Mouse (Mus musculus): Measurements from ENCODE around the gene Cacna1a. TPM values are rescaled to one million over a fixed set of nuclear protein-coding genes. Genes with fewer than 3 reads are reported as not detected.
"Not testable (repeated sequence)": the region's sequence is repeated elsewhere in the genome, so short reads cannot be mapped to it uniquely, and the experiment has no call there.

Gene Cacna1a
- total RNA-seq, 2 experiments from 2014 or later = 3.2 to 3.3 TPM

GRCm38 (mm10) chr8:84471271-84471995, 83.2 kb downstream of the Cacna1a start:
- DNase-seq (ENCODE audit: low spot score) = peak; percentile 11

GRCm38 (mm10) chr8:84474456-84474855, 86.2 kb downstream of the Cacna1a start:
- DNase-seq (ENCODE audit: low spot score) = no peak

GRCm38 (mm10) chr8:84477341-84477740, 89.1 kb downstream of the Cacna1a start:
- no peak for DNase-seq (ENCODE audit: low spot score)

GRCm38 (mm10) chr8:84483004-84483403, 94.8 kb downstream of the Cacna1a start:
- DNase-seq (ENCODE audit: low spot score) = no peak

- DNase-seq (ENCODE audit: low spot score) = no peak
Measured at GRCm38 (mm10) chr8:84485366-84485765, 97.1 kb downstream of the Cacna1a start.

GRCm38 (mm10) chr8:84485864-84486263, 97.6 kb downstream of the Cacna1a start:
- DNase-seq (ENCODE audit: low spot score) = peak; percentile 18

GRCm38 (mm10) chr8:84489223-84489622, 101.0 kb downstream of the Cacna1a start:
- DNase-seq (ENCODE audit: low spot score) = no peak

- no peak for DNase-seq (ENCODE audit: low spot score)
Measured at GRCm38 (mm10) chr8:84494541-84495084, 106.4 kb downstream of the Cacna1a start.

GRCm38 (mm10) chr8:84501181-84501580, 112.9 kb downstream of the Cacna1a start:
- no peak for DNase-seq (ENCODE audit: low spot score)

- DNase-seq (ENCODE audit: low spot score) = peak; percentile 83
Measured at GRCm38 (mm10) chr8:84501671-84502308, 113.5 kb downstream of the Cacna1a start.

GRCm38 (mm10) chr8:84502638-84503037, 114.4 kb downstream of the Cacna1a start:
- no peak for DNase-seq (ENCODE audit: low spot score)

GRCm38 (mm10) chr8:84507220-84507619, 119.0 kb downstream of the Cacna1a start:
- DNase-seq (ENCODE audit: low spot score) = no peak

GRCm38 (mm10) chr8:84509764-84510163, 121.5 kb downstream of the Cacna1a start:
- not testable (repeated sequence) for DNase-seq (ENCODE audit: low spot score)

- DNase-seq (ENCODE audit: low spot score) = no peak
Measured at GRCm38 (mm10) chr8:84511621-84512020, 123.4 kb downstream of the Cacna1a start.

- DNase-seq (ENCODE audit: low spot score) = no peak
Measured at GRCm38 (mm10) chr8:84513765-84514164, 125.5 kb downstream of the Cacna1a start.

GRCm38 (mm10) chr8:84518180-84518579, 129.9 kb downstream of the Cacna1a start:
- DNase-seq (ENCODE audit: low spot score) = no peak

GRCm38 (mm10) chr8:84518720-84519119, 130.5 kb downstream of the Cacna1a start:
- no peak for DNase-seq (ENCODE audit: low spot score)

- no peak for DNase-seq (ENCODE audit: low spot score)
Measured at GRCm38 (mm10) chr8:84519767-84520626, 131.8 kb downstream of the Cacna1a start.

- DNase-seq (ENCODE audit: low spot score) = no peak
Measured at GRCm38 (mm10) chr8:84520999-84521398, 132.8 kb downstream of the Cacna1a start.

GRCm38 (mm10) chr8:84528036-84528435, 139.8 kb downstream of the Cacna1a start:
- no peak for DNase-seq (ENCODE audit: low spot score)

GRCm38 (mm10) chr8:84529548-84529947, 141.3 kb downstream of the Cacna1a start:
- no peak for DNase-seq (ENCODE audit: low spot score)

GRCm38 (mm10) chr8:84532725-84533124, 144.5 kb downstream of the Cacna1a start:
- DNase-seq (ENCODE audit: low spot score) = no peak

Measured in gastrocnemius, adult 18-20 months (tissue).